Mouse (Mus musculus) midbrain, postnatal 0 days (tissue): ENCODE data around the gene Gpm6b. TPM values are rescaled to one million over a fixed set of nuclear protein-coding genes. Genes with fewer than 3 reads are reported as not detected.

Source experiments
- ATAC-seq: fragments of 200-750 bp; cut with Nextera tagmentation; 2 replicates; pipeline ENCODE4 v1.8.0; 2017; ENCODE audit warnings: moderate number of reproducible peaks, mild to moderate bottlenecking, moderate TSS enrichment, moderate library complexity; ENCODE audit not compliant: low FRiP score
- DNase-seq: peaks from one replicate; pipeline ENCODE4 v3.0.0-alpha.2; 2015; ENCODE audit warnings: low spot score
- H3K27ac ChIP-seq: fragments of 300-500 bp; sonication (generic); 2 replicates; pipeline ENCODE4 v1.5.1; 2014; ENCODE audit warnings: low read depth, mild to moderate bottlenecking, low read length, mixed read lengths
- H3K27me3 ChIP-seq: fragments of 300-500 bp; sonication (generic); 2 replicates; pipeline ENCODE4 v1.6.1; 2014; ENCODE audit warnings: low read length, control low read depth, mixed read lengths; ENCODE audit not compliant: insufficient read depth
- H3K36me3 ChIP-seq: fragments of 300-500 bp; sonication (generic); 2 replicates; pipeline ENCODE4 v1.6.1; 2014; ENCODE audit warnings: low read length, control low read depth, mixed read lengths; ENCODE audit not compliant: insufficient read depth
- H3K4me1 ChIP-seq: fragments of 300-500 bp; sonication (generic); 2 replicates; pipeline ENCODE4 v1.6.1; 2014; ENCODE audit warnings: mild to moderate bottlenecking, control low read depth, antibody characterized with exemption, low read length, mixed read lengths; ENCODE audit not compliant: insufficient read depth
- H3K4me2 ChIP-seq: fragments of 300-500 bp; sonication (generic); 2 replicates; pipeline ENCODE4 v1.6.1; 2014; ENCODE audit warnings: low read depth, mild to moderate bottlenecking, low read length, mixed read lengths; ENCODE audit not compliant: poor library complexity, severe bottlenecking
- H3K4me3 ChIP-seq: fragments of 300-500 bp; sonication (generic); 2 replicates; pipeline ENCODE4 v1.5.1; 2014; ENCODE audit warnings: low read depth, mild to moderate bottlenecking, low read length, moderate library complexity
- H3K9ac ChIP-seq: fragments of 300-500 bp; sonication (generic); replicated peaks from 2 replicates; pipeline ENCODE4 v1.6.1; 2014; ENCODE audit warnings: mild to moderate bottlenecking, low read length, moderate library complexity, mixed read lengths; ENCODE audit not compliant: poor library complexity, severe bottlenecking
- H3K9me3 ChIP-seq: fragments of 300-500 bp; sonication (generic); 2 replicates; pipeline ENCODE4 v1.6.1; 2016; ENCODE audit warnings: low read length, control low read depth
- CTCF ChIP-seq: IDR thresholded peaks from 2 replicates; pipeline ENCODE4 v1.5.1; 2016; ENCODE audit warnings: antibody characterized with exemption, mild to moderate bottlenecking
- WGBS: fragments of 180-500 bp; shearing (Covaris S2); extraction: QIAGEN DNeasy Blood & Tissue Kit; methylation state at CpG from one replicate; pipeline ENCODE4 v1.1.7; 2014; 5-methylcytosine and 5-hydroxymethylcytosine counted together
- polyA plus RNA-seq: library from polyadenylated mRNA; unstranded; fragments of >200 nt; fragmentation: Nextera tagmentation; extraction: Ambion mirVana; gene quantifications from 2 replicates; pipeline ENCODE4 v1.2.1, GENCODE M21; 2015
- total RNA-seq: library from RNA; depleted of rRNA; stranded (reverse); fragments of >200 nt; gene quantifications from 2 replicates; pipeline ENCODE4 v1.2.3, GENCODE M21; 2014

Gene Gpm6b
- total and polyA plus RNA-seq, 2 experiments from 2014 or later = 280 to 322 TPM

- Histone ChIP-seq H3K9ac (no peak overlapping the region), H3K4me2 (no peak overlapping the region), H3K4me1 (no peaks in the 10 kb centered on the region), H3K4me3 (no peak overlapping the region), H3K9me3 (no peaks in the 10 kb centered on the region), H3K27me3 (no peaks in the 10 kb centered on the region; the same call in 1 of the 2 replicates), H3K36me3 (no peaks in the 10 kb centered on the region), H3K27ac (no peak overlapping the region)
- ATAC-seq (no peak), DNase-seq (no peak)
- no peak for TF ChIP-seq CTCF
- 96% methylated on average over 8 of the region's 8 CpGs for WGBS
Observed at GRCm38 (mm10) chrX:166216720-166217119, 22.0 kb upstream of the Gpm6b start.

- Histone ChIP-seq H3K27ac (no peak overlapping the region), H3K36me3 (no peaks in the 10 kb centered on the region), H3K27me3 (no peaks in the 10 kb centered on the region), H3K4me2 (no peak overlapping the region), H3K4me3 (no peak overlapping the region), H3K9ac (no peak overlapping the region), H3K4me1 (no peaks in the 10 kb centered on the region), H3K9me3 (no peaks in the 10 kb centered on the region)
- no peak for ATAC-seq
- WGBS = 67% methylated on average over 5 of the region's 5 CpGs
- no peak for TF ChIP-seq CTCF
- no peak for DNase-seq
Observed at GRCm38 (mm10) chrX:166219331-166219730, 19.4 kb upstream of the Gpm6b start.

- 70% methylated on average over 5 of the region's 5 CpGs for WGBS
Observed at GRCm38 (mm10) chrX:166226856-166227255, 11.9 kb upstream of the Gpm6b start.

GRCm38 (mm10) chrX:166229750-166230149 lies 9.0 kb upstream of the Gpm6b start:
- Histone ChIP-seq H3K27me3 (no peaks in the 10 kb centered on the region; the same call in 1 of the 2 replicates), H3K4me3 (no peak overlapping the region), H3K4me1 (no peaks in the 10 kb centered on the region), H3K9me3 (no peaks in the 10 kb centered on the region), H3K9ac (no peak overlapping the region), H3K4me2 (no peak overlapping the region), H3K36me3 (no peaks in the 10 kb centered on the region), H3K27ac (no peak overlapping the region)
- no peak for ATAC-seq
- no peak for TF ChIP-seq CTCF
- no peak for DNase-seq
- WGBS = 85% methylated on average over 3 of the region's 3 CpGs

More at GRCm38 (mm10) chrX:166226856-166227255, 11.9 kb upstream of the Gpm6b start:
- Histone ChIP-seq H3K9ac (no peak overlapping the region), H3K4me3 (no peak overlapping the region), H3K27ac (no peak overlapping the region), H3K4me1 (no peaks in the 10 kb centered on the region), H3K9me3 (no peaks in the 10 kb centered on the region), H3K27me3 (no peaks in the 10 kb centered on the region; the same call in 1 of the 2 replicates), H3K4me2 (no peak overlapping the region), H3K36me3 (no peaks in the 10 kb centered on the region)
- DNase-seq (no peak), ATAC-seq (no peak)
- no peak for TF ChIP-seq CTCF

- H3K4me2 ChIP-seq = no peak overlapping the region
- ATAC-seq = no peak
- H3K36me3 ChIP-seq = no peaks in the 10 kb centered on the region
- H3K27me3 ChIP-seq = no peaks in the 10 kb centered on the region; the same call in 1 of the 2 replicates
- no peaks in the 10 kb centered on the region for H3K4me1 ChIP-seq
- H3K27ac ChIP-seq = no peak overlapping the region
- no peak overlapping the region for H3K9ac ChIP-seq
- no peaks in the 10 kb centered on the region for H3K9me3 ChIP-seq
- DNase-seq = no peak
- H3K4me3 ChIP-seq = no peak overlapping the region
- TF ChIP-seq CTCF = no peak
- 91% methylated on average over 6 of the region's 6 CpGs for WGBS
Observed at GRCm38 (mm10) chrX:166230515-166231267, 8.0 kb upstream of the Gpm6b start.

- Histone ChIP-seq H3K27ac (no peak overlapping the region), H3K4me3 (no peak overlapping the region), H3K4me1 (no peaks in the 10 kb centered on the region), H3K4me2 (no peak overlapping the region), H3K9ac (no peak overlapping the region), H3K9me3 (no peaks in the 10 kb centered on the region), H3K27me3 (no peaks in the 10 kb centered on the region; the same call in 1 of the 2 replicates), H3K36me3 (no peaks in the 10 kb centered on the region)
- no peak for DNase-seq
- WGBS = 48% methylated on average over 2 of the region's 2 CpGs
- ATAC-seq = no peak
- TF ChIP-seq CTCF = no peak
Observed at GRCm38 (mm10) chrX:166236131-166236530, 2.6 kb upstream of the Gpm6b start.
